Mouse (Mus musculus): ENCODE results near the gene Trim67. TPM values are rescaled to one million over a fixed set of nuclear protein-coding genes. Genes with fewer than 3 reads are reported as not detected.

Gene Trim67
- polyA plus RNA-seq, 1 experiment: 0.26 TPM

DNA sequence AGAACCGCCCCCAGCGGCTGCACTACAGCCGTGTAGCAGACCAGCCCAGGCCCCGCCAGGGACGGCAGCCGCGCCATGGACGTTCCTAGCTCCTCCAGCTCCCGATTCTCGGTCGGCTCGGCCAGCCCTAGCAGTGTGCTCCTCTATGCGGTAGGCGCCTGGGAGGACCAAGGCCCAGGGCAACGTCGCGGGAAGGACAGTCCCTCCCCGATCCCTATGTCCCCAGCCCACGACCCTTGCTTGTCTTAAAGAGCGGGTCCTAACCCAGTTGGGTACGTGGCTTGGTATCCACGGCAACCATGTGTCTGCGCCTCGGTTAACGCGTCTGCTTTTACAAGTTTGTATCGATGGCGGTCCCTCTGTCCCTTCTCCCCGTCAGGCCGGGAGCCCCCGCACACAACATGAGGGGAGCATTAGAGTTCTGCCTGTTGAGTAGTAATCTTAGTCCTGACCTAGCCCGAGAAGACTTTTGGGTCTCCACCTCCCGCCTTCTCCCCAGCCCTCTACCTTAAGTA lies 70.3 kb downstream of the Trim67 start:
- no peak for TF ChIP-seq POLR2A (IDR thresholded peaks at IDR 0.05; ENCODE audit: control insufficient read depth, extremely low read depth, insufficient read depth, low read length, poor library complexity)
- no peak for TF ChIP-seq CTCF (IDR thresholded peaks at IDR 0.05; ENCODE audit: borderline replicate concordance, control insufficient read depth, extremely low read depth, insufficient read depth, low read length, poor library complexity)
- Histone ChIP-seq H3K27me3 (ENCODE audit: control insufficient read depth, insufficient read depth, low read length) (no peaks in the 10 kb centered on the region), H3K36me3 (ENCODE audit: control insufficient read depth, insufficient read depth, low read length) (no peaks in the 10 kb centered on the region), H3K4me3 (ENCODE audit: control insufficient read depth, insufficient read depth, low read length) (peak overlapping the region; percentile 96), H3K4me1 (replicated peaks; ENCODE audit: control insufficient read depth, insufficient read depth, low read length) (peaks cover 8% of the 10 kb centered on the region), H3K27ac (ENCODE audit: control insufficient read depth, insufficient read depth, low read length) (peak overlapping the region; percentile 14; the same call in 1 of the 2 replicates)
- WGBS: under 1% methylated on average over 33 of the region's 33 CpGs
- DNase-seq: no peak

DNA sequence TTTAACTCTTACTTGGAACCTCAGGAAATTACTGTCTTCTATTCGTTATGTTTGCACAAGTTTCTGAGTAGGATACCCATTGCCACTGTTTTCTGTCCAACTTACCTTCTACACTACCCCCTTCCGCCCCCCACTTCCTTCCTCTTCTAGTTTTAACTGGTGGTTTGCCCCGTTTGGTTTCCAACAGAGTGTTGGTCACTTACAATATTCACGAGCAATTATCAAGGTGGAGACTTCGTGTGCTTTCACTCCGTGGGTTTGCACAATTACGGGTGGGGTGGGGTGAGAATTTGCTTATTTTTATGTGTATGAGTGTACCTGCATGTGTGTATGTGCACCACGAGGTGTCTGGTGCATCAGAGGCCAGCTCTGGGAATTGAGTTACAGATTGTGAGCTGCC lies 70.8 kb downstream of the Trim67 start:
- TF ChIP-seq CTCF (IDR thresholded peaks at IDR 0.05; ENCODE audit: borderline replicate concordance, control insufficient read depth, extremely low read depth, insufficient read depth, low read length, poor library complexity): no peak
- no peak for TF ChIP-seq POLR2A (IDR thresholded peaks at IDR 0.05; ENCODE audit: control insufficient read depth, extremely low read depth, insufficient read depth, low read length, poor library complexity)
- no peaks in the 10 kb centered on the region for H3K27me3 ChIP-seq (ENCODE audit: control insufficient read depth, insufficient read depth, low read length)
- WGBS: 1% methylated on average over 8 of the region's 8 CpGs
- DNase-seq: peak; percentile 16
- peaks cover 8% of the 10 kb centered on the region for H3K4me1 ChIP-seq (replicated peaks; ENCODE audit: control insufficient read depth, insufficient read depth, low read length)
- H3K4me3 ChIP-seq (ENCODE audit: control insufficient read depth, insufficient read depth, low read length): peak overlapping the region; percentile 20; the same call in 1 of the 2 replicates
- no peak overlapping the region for H3K27ac ChIP-seq (ENCODE audit: control insufficient read depth, insufficient read depth, low read length)
- no peaks in the 10 kb centered on the region for H3K36me3 ChIP-seq (ENCODE audit: control insufficient read depth, insufficient read depth, low read length)

DNA sequence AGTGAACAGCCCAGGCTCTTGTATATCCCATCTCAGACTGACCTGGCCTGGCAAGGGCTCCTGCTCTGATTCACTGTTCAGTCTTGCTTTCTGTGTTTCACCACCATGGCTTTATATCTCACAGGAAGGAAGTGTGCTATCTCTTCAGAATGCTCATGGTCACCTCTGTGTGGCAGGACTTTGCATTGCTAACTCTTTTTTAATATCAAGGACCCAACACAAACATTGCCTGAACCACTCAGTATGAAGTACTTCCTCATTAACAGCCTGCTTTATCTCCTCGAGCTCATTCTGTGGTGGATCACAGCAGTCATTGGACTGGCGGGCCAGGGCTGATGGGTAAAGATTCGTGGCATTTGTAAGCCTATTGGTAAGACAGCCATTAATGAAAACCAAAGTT lies 73.8 kb downstream of the Trim67 start:
- H3K27me3 ChIP-seq (ENCODE audit: control insufficient read depth, insufficient read depth, low read length): no peaks in the 10 kb centered on the region
- no peak overlapping the region for H3K4me3 ChIP-seq (ENCODE audit: control insufficient read depth, insufficient read depth, low read length)
- no peak for DNase-seq
- 47% methylated on average over 3 of the region's 3 CpGs for WGBS
- TF ChIP-seq CTCF (IDR thresholded peaks at IDR 0.05; ENCODE audit: borderline replicate concordance, control insufficient read depth, extremely low read depth, insufficient read depth, low read length, poor library complexity): no peak
- TF ChIP-seq POLR2A (IDR thresholded peaks at IDR 0.05; ENCODE audit: control insufficient read depth, extremely low read depth, insufficient read depth, low read length, poor library complexity): no peak
- peaks cover 8% of the 10 kb centered on the region for H3K4me1 ChIP-seq (replicated peaks; ENCODE audit: control insufficient read depth, insufficient read depth, low read length)
- H3K27ac ChIP-seq (ENCODE audit: control insufficient read depth, insufficient read depth, low read length): no peak overlapping the region
- H3K36me3 ChIP-seq (ENCODE audit: control insufficient read depth, insufficient read depth, low read length): peaks cover 7% of the 10 kb centered on the region

DNA sequence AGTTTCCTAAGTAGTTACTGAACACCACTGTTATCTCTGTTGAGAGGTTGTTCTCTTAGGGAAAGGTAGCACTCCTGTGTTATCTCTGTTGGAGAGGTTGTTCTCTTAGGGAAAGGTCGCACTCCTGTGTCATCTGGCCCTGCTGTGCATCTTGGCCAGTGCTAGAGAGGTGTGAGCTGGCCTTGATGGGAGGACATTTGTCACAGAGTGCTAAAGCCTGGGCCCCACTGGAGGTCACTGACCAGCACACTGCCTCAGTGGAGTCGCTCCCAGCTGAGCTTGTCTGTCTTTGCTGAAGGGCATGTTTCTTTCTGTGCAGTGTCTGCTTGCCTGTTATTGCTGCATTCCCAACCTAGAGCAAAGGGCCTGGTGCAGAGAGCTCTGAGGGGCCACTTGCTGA lies 74.2 kb downstream of the Trim67 start:
- TF ChIP-seq CTCF (IDR thresholded peaks at IDR 0.05; ENCODE audit: borderline replicate concordance, control insufficient read depth, extremely low read depth, insufficient read depth, low read length, poor library complexity): no peak
- no peak for TF ChIP-seq POLR2A (IDR thresholded peaks at IDR 0.05; ENCODE audit: control insufficient read depth, extremely low read depth, insufficient read depth, low read length, poor library complexity)
- Histone ChIP-seq H3K4me3 (ENCODE audit: control insufficient read depth, insufficient read depth, low read length) (no peak overlapping the region), H3K4me1 (replicated peaks; ENCODE audit: control insufficient read depth, insufficient read depth, low read length) (peaks cover 8% of the 10 kb centered on the region), H3K27me3 (ENCODE audit: control insufficient read depth, insufficient read depth, low read length) (no peaks in the 10 kb centered on the region), H3K27ac (ENCODE audit: control insufficient read depth, insufficient read depth, low read length) (no peak overlapping the region), H3K36me3 (ENCODE audit: control insufficient read depth, insufficient read depth, low read length) (peaks cover 12% of the 10 kb centered on the region)
- no peak for DNase-seq
- 95% methylated on average over 2 of the region's 2 CpGs for WGBS

DNA sequence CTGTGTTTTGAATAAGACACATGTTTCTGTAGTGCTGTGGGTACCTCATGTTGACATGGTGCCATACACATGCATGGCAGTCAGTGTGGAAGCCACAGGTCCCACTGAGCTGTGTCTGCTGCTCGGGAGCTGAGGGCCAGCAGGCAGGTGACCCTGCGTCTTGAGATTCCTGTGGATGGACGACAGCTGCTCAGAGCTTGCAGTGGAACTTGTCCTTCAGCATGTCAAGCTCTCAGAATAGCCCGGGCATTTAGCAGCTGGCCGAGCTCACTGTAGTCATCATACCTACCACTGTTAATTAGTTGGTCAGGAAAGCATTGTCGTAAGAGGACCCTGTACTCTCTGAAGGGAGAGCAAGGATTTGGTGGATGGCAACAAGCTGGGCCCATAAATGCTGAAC lies 76.8 kb downstream of the Trim67 start:
- no peak for TF ChIP-seq CTCF (IDR thresholded peaks at IDR 0.05; ENCODE audit: borderline replicate concordance, control insufficient read depth, extremely low read depth, insufficient read depth, low read length, poor library complexity)
- TF ChIP-seq POLR2A (IDR thresholded peaks at IDR 0.05; ENCODE audit: control insufficient read depth, extremely low read depth, insufficient read depth, low read length, poor library complexity): no peak
- DNase-seq: no peak
- Histone ChIP-seq H3K36me3 (ENCODE audit: control insufficient read depth, insufficient read depth, low read length) (peaks cover 34% of the 10 kb centered on the region), H3K4me3 (ENCODE audit: control insufficient read depth, insufficient read depth, low read length) (no peak overlapping the region), H3K27me3 (ENCODE audit: control insufficient read depth, insufficient read depth, low read length) (no peaks in the 10 kb centered on the region), H3K4me1 (replicated peaks; ENCODE audit: control insufficient read depth, insufficient read depth, low read length) (peaks cover 4% of the 10 kb centered on the region), H3K27ac (ENCODE audit: control insufficient read depth, insufficient read depth, low read length) (no peak overlapping the region)
- 98% methylated on average over 6 of the region's 6 CpGs for WGBS

DNA sequence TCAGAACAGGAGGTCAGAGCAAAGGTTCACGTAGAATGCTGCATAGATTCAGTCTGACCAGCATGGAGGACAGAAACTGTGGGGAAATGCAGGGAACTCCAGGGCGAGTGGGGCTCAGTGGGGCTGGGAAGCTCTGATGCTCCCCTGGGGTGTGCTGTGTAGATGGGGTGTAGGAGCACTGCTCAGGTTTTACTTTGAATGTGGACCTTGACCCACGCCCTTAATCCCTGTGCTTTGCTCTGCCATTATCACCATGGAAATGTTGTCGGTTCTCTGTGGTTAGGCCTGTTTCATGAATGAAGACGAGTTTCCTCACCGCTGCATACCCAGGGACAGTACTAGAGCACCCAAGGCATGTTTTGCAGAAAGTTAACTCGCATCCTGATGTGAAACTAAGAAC lies 78.6 kb downstream of the Trim67 start:
- no peaks in the 10 kb centered on the region for H3K4me1 ChIP-seq (replicated peaks; ENCODE audit: control insufficient read depth, insufficient read depth, low read length)
- no peak for DNase-seq
- no peak overlapping the region for H3K4me3 ChIP-seq (ENCODE audit: control insufficient read depth, insufficient read depth, low read length)
- H3K27me3 ChIP-seq (ENCODE audit: control insufficient read depth, insufficient read depth, low read length): no peaks in the 10 kb centered on the region
- H3K27ac ChIP-seq (ENCODE audit: control insufficient read depth, insufficient read depth, low read length): no peak overlapping the region
- WGBS: 97% methylated on average over 7 of the region's 7 CpGs
- TF ChIP-seq POLR2A (IDR thresholded peaks at IDR 0.05; ENCODE audit: control insufficient read depth, extremely low read depth, insufficient read depth, low read length, poor library complexity) (no peak), CTCF (IDR thresholded peaks at IDR 0.05; ENCODE audit: borderline replicate concordance, control insufficient read depth, extremely low read depth, insufficient read depth, low read length, poor library complexity) (no peak)
- peaks cover 49% of the 10 kb centered on the region for H3K36me3 ChIP-seq (ENCODE audit: control insufficient read depth, insufficient read depth, low read length)

DNA sequence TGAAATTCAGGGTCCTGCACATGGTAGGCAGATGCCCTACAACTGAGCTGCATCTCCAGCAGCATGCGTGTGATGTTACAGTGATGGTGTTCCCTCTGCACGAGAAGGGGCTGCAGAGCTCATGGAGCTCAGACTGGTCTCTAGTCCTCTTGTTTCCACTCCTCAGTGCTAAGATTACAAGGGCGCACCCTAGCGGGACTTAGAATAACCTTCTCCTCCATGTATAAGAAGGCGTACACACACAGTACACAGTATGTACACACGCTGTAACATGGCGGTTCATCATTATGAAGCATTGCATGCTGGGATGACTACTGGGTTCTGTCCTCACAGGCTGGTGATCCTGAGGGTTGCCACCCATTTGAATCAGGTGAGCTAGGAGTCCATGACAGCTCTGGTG lies 79.2 kb downstream of the Trim67 start:
- no peak for TF ChIP-seq CTCF (IDR thresholded peaks at IDR 0.05; ENCODE audit: borderline replicate concordance, control insufficient read depth, extremely low read depth, insufficient read depth, low read length, poor library complexity)
- no peak for TF ChIP-seq POLR2A (IDR thresholded peaks at IDR 0.05; ENCODE audit: control insufficient read depth, extremely low read depth, insufficient read depth, low read length, poor library complexity)
- no peaks in the 10 kb centered on the region for H3K4me1 ChIP-seq (replicated peaks; ENCODE audit: control insufficient read depth, insufficient read depth, low read length)

More for the DNA sequence above, 79.2 kb downstream of the Trim67 start:
- Histone ChIP-seq H3K27me3 (ENCODE audit: control insufficient read depth, insufficient read depth, low read length) (no peaks in the 10 kb centered on the region), H3K4me3 (ENCODE audit: control insufficient read depth, insufficient read depth, low read length) (no peak overlapping the region), H3K36me3 (ENCODE audit: control insufficient read depth, insufficient read depth, low read length) (peaks cover 55% of the 10 kb centered on the region), H3K27ac (ENCODE audit: control insufficient read depth, insufficient read depth, low read length) (no peak overlapping the region)
- 97% methylated on average over 7 of the region's 7 CpGs for WGBS
- DNase-seq: no peak

Data from thymus, adult 2 months (tissue).